Mouse (Mus musculus): ENCODE measurements at regions not wholly inside any gene's neighbourhood (a gene's known extent, or its start where the extent isn't known, plus 50 kb on each side); places are given as distances from the start of the nearest gene placed in this dataset.

DNA sequence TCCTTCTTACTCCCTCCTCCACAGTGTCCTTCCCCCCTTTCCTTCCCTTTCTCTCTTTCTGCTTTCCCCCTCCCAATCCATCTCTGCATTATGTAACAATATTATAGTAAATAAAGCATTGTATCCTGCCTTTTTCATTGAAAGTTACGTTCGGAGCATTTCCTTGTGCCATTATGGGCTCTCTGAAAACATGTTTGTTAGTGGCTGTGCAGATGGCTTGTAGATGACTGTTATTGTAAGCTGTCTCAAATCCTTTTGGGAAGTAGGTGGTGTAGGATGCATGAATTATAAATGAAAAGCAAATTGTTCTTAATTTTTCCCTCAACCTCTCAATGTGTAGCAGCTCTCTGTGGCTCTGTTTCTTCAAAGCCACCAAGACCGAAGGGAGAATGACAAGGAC is 66.0 kb upstream of the Gpr139 start:
- no peak for TF ChIP-seq POLR2A (IDR thresholded peaks at IDR 0.05; ENCODE audit: insufficient read length, low read depth)
- no peak for TF ChIP-seq TCF12 (IDR thresholded peaks at IDR 0.05; ENCODE audit: insufficient read depth, poor library complexity, severe bottlenecking)
- TF ChIP-seq E2F4 (IDR thresholded peaks at IDR 0.05; ENCODE audit: insufficient read depth) = no peak
- TF ChIP-seq MYOG (IDR thresholded peaks at IDR 0.05; ENCODE audit: control insufficient read depth in 1 of 3, insufficient read depth in 1 of 3, insufficient read length in 2 of 3, low read depth in 2 of 3) = no peak
- TF ChIP-seq USF1 (IDR thresholded peaks at IDR 0.05; ENCODE audit: low read depth) = no peak
- TF ChIP-seq CEBPB (IDR thresholded peaks at IDR 0.05; ENCODE audit: insufficient read depth, poor library complexity, severe bottlenecking) = no peak
- no peak for TF ChIP-seq POLR2AphosphoS2 (IDR thresholded peaks at IDR 0.05; ENCODE audit: insufficient read length, low read depth)
- no peak for TF ChIP-seq MAX (IDR thresholded peaks at IDR 0.05; ENCODE audit: low read depth)
- no peak for TF ChIP-seq REST (IDR thresholded peaks at IDR 0.05; ENCODE audit: insufficient read depth, insufficient read length)
- TF ChIP-seq SRF (IDR thresholded peaks at IDR 0.05; ENCODE audit: control insufficient read depth, insufficient read length, low read depth) = no peak

Measured in myocyte (in vitro differentiated cells).